Mouse (Mus musculus): Measurements from ENCODE around the gene Sema7a. TPM values are rescaled to one million over a fixed set of nuclear protein-coding genes. Genes with fewer than 3 reads are reported as not detected.

Sema7a gene
- polyA plus RNA-seq, 1 experiment: 2.8 TPM

DNA sequence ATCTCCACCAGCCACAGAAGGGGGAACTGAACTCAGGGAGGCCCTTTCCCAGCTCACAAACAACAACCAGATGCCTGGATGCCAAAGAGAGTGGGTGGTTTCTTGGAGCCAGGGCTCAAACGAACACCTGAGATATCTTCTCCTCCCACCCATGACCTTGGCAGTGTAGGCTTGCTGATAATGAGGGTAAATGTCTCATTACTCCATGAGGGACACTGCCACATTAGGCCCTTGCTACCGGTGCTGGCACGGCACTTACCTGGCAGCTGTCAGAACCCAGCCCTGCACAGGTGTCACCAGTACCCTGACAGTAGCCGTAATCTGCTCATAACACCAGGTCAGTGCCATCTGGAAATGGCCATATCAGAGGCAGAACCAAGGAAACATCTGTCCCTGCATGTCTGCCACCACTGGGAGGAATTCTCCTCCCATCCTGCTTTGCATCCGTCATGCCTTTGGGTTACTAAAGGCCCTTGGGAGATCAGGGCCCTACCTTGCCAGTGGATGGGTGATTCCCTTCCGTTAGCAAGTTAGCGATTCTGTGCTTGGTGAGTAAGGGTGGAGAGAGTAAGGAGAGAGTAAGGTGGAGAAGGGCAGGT lies 8.5 kb downstream of the Sema7a start:
- H3K4me3 ChIP-seq (ENCODE audit: insufficient read depth, low read depth, low read length): no peak overlapping the region
- H3K4me1 ChIP-seq (ENCODE audit: control insufficient read depth, insufficient read depth, insufficient read length, low read length): peaks cover 71% of the 10 kb centered on the region
- H3K27ac ChIP-seq (replicated peaks; ENCODE audit: low read depth, low read length): peak overlapping the region; percentile 71

DNA sequence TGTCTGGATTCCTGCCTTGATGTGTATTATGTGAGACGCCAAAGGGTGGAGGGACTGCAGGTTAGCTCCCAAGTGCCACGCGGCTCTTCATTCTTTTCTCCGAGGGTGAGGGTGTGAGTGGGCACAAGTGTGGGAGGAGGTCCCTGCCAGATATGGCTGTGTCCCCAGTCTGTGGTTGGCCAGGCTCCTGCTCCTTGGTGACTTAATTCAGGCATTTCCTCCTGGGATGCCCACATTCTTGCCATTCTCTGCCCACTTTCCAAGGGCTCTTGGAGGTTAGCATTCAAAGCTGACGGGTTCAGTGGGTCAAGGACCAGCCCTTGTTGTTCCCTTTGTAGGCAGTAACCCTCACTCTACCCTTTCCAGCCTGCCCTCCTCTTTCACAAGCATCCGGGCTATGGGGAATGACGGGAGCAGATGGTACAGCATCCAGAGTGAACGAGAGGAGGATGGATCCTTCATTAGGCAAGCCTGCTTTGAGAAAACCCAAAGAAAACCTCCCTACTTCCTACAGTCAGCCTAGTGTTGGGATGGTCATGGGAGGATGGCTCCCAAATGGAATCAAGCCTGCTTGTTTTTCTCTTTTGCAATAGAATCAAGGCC lies 9.3 kb downstream of the Sema7a start:
- H3K27ac ChIP-seq (replicated peaks; ENCODE audit: low read depth, low read length): peak overlapping the region; percentile 71
- 0 out of 2 replicates have a peak overlapping the region, but pooled peaks have one; percentile 7 for H3K4me3 ChIP-seq (ENCODE audit: insufficient read depth, low read depth, low read length)
- peaks cover 76% of the 10 kb centered on the region for H3K4me1 ChIP-seq (ENCODE audit: control insufficient read depth, insufficient read depth, insufficient read length, low read length)

DNA sequence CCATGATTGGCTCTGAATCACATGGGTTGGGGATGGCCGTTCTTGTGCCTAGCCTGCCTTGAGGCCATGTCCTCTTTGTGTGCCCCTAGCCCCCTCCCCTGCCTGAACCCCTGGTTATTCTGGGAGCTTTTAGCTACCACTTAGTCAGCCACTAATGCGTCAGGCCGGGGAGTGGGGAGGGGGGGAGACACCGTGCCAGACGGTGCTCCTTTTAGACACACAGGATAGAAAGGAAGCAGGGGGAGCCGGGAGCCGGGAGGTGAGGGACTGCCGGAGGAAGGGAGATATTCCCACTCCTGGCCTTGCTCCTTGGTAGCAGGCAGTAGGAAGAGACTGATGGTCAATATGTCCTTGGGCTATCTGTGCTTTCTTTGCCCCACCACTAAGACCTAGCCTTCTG lies 10.0 kb downstream of the Sema7a start:
- peak overlapping the region; percentile 71 for H3K27ac ChIP-seq (replicated peaks; ENCODE audit: low read depth, low read length)
- H3K4me1 ChIP-seq (ENCODE audit: control insufficient read depth, insufficient read depth, insufficient read length, low read length): peaks cover 76% of the 10 kb centered on the region
- peak overlapping the region; percentile 7; the same call in 1 of the 2 replicates for H3K4me3 ChIP-seq (ENCODE audit: insufficient read depth, low read depth, low read length)

DNA sequence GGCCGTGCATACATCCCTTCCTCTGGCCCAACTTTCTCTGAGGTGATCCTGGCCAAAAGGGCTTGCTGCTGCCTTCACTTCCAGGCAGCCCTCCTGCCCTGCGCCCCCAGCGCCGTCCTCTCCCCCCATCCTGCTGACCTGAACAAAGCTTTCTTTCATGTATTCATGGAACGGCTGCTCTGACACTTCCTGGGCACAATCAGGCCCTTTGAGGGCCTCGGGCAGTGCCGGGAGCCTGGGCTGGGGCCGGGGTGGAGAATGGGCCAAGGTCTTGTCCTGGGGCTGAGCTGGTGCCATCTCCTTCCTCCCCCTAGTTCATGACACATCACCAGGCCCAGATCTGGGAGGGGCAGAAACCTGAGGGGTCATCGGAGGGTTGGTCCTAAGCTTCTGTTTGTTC lies 10.6 kb downstream of the Sema7a start:
- peak overlapping the region; percentile 71 for H3K27ac ChIP-seq (replicated peaks; ENCODE audit: low read depth, low read length)
- 0 out of 2 replicates have a peak overlapping the region, but pooled peaks have one; percentile 4 for H3K4me3 ChIP-seq (ENCODE audit: insufficient read depth, low read depth, low read length)
- peaks cover 73% of the 10 kb centered on the region for H3K4me1 ChIP-seq (ENCODE audit: control insufficient read depth, insufficient read depth, insufficient read length, low read length)

DNA sequence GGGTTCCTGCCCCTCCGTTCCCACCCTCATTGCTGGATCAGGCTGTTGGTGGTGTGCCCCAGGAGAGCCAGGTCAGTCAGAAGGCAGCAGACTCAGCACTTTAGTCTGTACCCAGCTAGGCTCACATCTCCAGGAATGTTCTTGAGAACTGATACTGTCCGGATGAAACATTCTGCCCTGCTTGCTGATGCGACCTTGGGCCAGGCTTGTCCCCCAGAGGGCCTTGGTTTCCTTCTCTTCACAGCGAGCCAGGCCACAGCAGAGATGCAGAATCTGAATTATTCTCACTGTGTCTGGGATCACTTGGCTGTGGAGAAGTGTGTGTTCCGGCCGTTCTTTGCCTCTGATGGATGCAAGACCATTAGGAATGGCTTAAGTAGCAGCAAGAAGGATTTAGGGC lies 12.1 kb downstream of the Sema7a start:
- H3K4me3 ChIP-seq (ENCODE audit: insufficient read depth, low read depth, low read length): no peak overlapping the region; the same call in 1 of the 2 replicates
- H3K27ac ChIP-seq (replicated peaks; ENCODE audit: low read depth, low read length): peak overlapping the region; percentile 71
- peaks cover 61% of the 10 kb centered on the region for H3K4me1 ChIP-seq (ENCODE audit: control insufficient read depth, insufficient read depth, insufficient read length, low read length)

DNA sequence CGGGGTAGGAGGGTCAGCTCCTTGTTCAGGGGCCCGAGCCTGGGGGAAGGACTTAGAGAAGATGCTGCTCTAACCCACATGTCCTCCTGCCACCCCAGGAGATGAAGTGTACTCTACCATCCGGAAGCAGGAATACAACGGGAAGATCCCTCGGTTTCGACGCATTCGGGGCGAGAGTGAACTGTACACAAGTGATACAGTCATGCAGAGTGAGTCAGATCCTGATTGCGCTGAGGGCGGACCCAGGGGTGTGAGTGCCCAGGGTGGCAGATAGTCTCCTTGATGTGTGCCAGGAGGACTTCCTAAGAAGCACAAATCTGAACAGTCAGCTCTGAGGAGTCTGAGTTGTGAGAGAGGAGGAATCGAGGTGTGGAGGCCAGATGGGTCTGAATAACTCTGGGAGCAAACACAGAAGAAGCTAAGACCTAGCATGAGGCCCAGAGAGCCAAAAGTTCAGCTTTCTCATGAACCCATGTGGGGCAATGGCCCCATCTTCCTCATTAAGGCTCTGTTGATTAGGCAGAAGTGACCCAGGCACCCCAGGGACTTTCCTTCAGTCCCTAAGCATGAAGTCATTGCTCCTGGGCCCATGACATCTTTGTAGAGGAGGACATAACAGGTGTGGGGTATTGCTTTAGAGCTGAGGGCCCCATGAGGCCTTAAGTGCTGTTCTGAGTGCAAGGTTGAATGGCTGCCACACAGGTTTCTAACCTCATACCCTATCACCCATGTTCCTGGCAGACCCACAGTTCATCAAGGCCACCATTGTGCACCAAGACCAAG lies 15.2 kb downstream of the Sema7a start:
- Histone ChIP-seq H3K4me3 (ENCODE audit: insufficient read depth, low read depth, low read length) (no peak overlapping the region), H3K4me1 (ENCODE audit: control insufficient read depth, insufficient read depth, insufficient read length, low read length) (peaks cover 41% of the 10 kb centered on the region), H3K27ac (replicated peaks; ENCODE audit: low read depth, low read length) (no peak overlapping the region)

DNA sequence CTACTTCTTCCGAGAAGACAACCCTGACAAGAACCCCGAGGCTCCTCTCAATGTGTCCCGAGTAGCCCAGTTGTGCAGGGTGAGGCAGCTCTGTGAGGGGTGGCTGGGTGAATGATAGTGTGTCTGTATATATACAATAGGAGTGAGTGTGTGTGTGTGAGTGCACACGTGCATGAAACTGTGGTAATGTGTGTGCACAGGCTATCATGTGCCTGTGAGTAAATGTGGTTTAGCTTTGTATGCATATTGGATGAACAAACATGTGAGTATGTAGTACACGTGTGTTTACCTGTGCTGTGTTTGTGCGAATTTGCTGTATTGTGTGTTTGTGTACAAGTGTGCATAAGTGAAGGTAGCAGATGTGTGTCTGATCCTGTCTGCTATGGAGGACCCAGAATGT lies 15.9 kb downstream of the Sema7a start:
- H3K27ac ChIP-seq (replicated peaks; ENCODE audit: low read depth, low read length): no peak overlapping the region
- H3K4me1 ChIP-seq (ENCODE audit: control insufficient read depth, insufficient read depth, insufficient read length, low read length): peaks cover 37% of the 10 kb centered on the region
- no peak overlapping the region for H3K4me3 ChIP-seq (ENCODE audit: insufficient read depth, low read depth, low read length)

DNA sequence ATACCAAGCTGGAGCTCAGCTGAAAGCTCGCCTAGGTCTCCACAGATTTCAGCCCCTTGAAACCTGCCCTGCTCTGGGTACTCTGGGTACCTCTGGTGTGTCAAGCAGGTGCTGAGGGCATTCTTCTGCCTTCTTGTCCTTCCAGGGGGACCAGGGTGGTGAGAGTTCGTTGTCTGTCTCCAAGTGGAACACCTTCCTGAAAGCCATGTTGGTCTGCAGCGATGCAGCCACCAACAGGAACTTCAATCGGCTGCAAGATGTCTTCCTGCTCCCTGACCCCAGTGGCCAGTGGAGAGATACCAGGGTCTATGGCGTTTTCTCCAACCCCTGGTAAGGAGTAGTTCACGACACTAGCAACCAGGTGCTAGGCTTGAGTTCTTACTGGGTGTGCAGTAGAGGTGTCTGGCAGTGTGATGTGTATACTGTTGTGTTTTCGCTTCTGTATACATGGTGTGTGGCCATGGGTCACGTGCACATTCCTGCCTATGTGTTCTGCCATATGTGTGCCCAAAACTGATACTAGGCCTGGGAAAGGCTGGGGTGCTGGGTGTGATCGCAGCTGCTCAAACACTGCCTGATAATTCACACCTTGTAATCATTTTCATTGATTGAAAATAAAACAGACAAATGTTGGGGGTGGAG lies 16.4 kb downstream of the Sema7a start:
- H3K27ac ChIP-seq (replicated peaks; ENCODE audit: low read depth, low read length): no peak overlapping the region
- H3K4me3 ChIP-seq (ENCODE audit: insufficient read depth, low read depth, low read length): no peak overlapping the region
- H3K4me1 ChIP-seq (ENCODE audit: control insufficient read depth, insufficient read depth, insufficient read length, low read length): peaks cover 36% of the 10 kb centered on the region

DNA sequence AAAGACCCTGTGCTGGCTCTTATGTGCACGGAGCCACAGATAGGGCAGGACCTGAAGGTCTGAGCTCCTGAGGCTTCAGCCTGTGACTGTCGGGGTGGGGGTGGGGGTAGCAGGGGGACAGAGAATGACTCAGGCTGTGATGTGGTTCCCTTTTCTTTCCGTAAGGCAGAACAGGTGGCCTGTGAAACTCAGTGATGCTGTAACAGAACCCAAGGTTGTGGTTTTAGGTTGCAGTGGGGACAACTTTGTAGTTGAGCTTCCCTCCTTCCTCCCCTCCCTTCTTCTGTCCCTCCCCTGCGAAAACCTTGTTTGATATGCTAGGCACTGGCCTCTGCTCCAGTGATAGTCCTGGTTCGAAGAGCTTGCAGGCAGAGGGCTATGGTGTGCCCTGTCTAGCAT lies 16.9 kb downstream of the Sema7a start:
- Histone ChIP-seq H3K27ac (replicated peaks; ENCODE audit: low read depth, low read length) (no peak overlapping the region), H3K4me3 (ENCODE audit: insufficient read depth, low read depth, low read length) (no peak overlapping the region), H3K4me1 (ENCODE audit: control insufficient read depth, insufficient read depth, insufficient read length, low read length) (peaks cover 31% of the 10 kb centered on the region)

DNA sequence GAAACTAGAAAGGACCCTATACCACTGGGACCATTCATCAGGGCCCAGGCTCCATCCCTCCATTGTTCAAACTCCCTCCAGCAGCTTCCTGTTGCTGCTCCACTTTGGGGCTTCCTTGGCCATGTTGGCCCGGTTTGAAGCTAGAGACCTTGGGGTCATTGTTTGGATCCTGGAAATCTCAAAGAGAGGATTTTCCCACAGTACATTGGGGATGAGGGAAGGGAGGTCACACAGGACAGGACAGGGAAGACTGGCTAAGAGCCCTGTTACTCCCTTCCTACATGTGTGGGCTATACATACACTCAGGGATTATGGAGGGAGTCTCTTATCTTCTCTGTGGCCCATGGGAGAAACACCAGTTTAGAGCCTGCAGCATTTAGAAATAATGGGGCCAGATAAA lies 18.7 kb downstream of the Sema7a start:
- Histone ChIP-seq H3K27ac (replicated peaks; ENCODE audit: low read depth, low read length) (no peak overlapping the region), H3K4me3 (ENCODE audit: insufficient read depth, low read depth, low read length) (no peak overlapping the region), H3K4me1 (ENCODE audit: control insufficient read depth, insufficient read depth, insufficient read length, low read length) (peaks cover 23% of the 10 kb centered on the region)

DNA sequence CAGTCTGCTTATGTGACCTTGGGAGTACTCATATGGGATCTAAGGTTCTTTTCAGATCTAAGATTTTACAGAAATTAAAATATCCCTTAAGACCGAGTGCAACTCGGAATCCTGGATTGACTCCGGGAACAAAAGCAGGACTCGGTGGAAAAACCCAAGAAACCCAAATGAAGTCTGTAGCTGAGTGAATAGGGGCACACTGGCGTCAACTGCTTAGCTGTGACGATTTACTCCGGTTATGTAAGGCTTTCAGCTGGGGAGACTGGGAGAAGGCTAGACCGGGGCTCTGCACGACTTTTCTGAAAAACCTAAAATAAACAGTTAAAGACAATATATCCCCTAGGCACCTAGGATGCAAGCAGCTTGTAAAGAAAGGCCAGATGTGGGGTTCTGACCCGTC lies 19.5 kb downstream of the Sema7a start:
- Histone ChIP-seq H3K4me3 (ENCODE audit: insufficient read depth, low read depth, low read length) (no peak overlapping the region), H3K4me1 (ENCODE audit: control insufficient read depth, insufficient read depth, insufficient read length, low read length) (peaks cover 26% of the 10 kb centered on the region), H3K27ac (replicated peaks; ENCODE audit: low read depth, low read length) (peak overlapping the region; percentile 44; the same call in 1 of the 2 replicates)

DNA sequence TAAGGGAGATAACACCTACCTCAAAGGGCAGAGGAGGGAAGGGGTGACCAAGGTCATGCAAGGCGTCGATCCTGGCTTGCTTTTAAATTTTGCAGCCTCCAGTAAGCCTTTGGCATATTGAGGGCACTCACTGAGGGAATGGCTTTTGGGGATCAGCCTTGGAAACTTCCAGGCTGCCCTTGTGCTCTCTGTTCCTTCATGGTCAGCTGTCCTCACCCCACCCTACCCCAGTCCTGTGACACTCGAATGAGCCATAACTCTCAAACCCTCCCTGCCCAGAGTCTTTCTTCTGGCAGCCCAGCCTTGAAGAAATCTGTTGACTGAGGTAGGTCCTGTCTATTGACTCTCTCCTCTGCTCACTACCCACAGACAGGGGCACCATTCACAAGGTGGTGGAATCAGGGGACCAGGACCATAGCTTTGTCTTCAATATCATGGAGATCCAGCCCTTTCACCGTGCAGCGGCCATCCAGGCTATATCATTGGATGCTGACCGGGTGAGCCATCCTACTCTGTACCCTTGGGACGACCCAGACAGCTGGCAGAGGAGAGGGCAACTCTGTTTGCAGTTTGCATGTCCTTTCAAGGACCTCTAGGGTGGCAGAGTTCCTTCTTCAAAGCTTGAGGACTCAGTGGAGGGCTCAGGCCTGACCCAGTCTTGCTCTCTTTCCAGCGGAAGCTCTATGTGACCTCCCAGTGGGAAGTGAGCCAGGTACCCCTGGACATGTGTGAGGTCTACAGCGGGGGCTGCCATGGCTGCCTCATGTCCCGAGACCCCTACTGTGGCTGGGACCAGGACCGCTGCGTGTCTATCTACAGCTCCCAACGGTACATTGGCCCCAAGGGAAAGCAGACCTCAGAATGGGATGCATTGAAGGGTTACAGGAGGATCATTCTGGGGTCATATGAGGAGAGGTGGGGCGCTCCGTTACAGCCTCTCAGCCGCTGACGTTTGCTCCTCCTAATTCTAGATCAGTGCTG lies 20.3 kb downstream of the Sema7a start:
- no peak overlapping the region for H3K27ac ChIP-seq (replicated peaks; ENCODE audit: low read depth, low read length)

DNA sequence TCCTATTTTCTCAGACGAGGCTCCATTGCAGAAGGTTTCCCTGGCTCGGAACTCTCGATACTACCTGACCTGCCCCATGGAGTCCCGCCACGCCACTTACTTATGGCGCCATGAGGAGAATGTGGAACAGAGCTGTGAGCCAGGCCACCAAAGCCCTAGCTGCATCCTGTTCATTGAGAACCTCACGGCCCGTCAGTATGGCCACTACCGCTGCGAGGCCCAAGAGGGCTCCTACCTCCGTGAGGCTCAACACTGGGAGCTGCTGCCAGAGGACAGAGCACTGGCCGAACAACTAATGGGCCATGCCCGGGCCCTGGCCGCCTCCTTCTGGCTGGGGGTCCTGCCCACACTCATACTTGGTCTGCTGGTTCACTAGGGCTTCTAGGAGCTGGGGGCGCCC lies 21.3 kb downstream of the Sema7a start:
- Histone ChIP-seq H3K4me3 (ENCODE audit: insufficient read depth, low read depth, low read length) (no peak overlapping the region), H3K4me1 (ENCODE audit: control insufficient read depth, insufficient read depth, insufficient read length, low read length) (peaks cover 37% of the 10 kb centered on the region), H3K27ac (replicated peaks; ENCODE audit: low read depth, low read length) (peak overlapping the region; percentile 73)

More for the DNA sequence above, 20.3 kb downstream of the Sema7a start:
- H3K4me3 ChIP-seq (ENCODE audit: insufficient read depth, low read depth, low read length): no peak overlapping the region
- H3K4me1 ChIP-seq (ENCODE audit: control insufficient read depth, insufficient read depth, insufficient read length, low read length): peaks cover 29% of the 10 kb centered on the region
